Mouse (Mus musculus) stomach, embryonic 14.5 days (tissue): Measurements from ENCODE around the gene Myh3. TPM values are rescaled to one million over a fixed set of nuclear protein-coding genes. Genes with fewer than 3 reads are reported as not detected.
"Not testable (repeated sequence)": the region's sequence is repeated elsewhere in the genome, so short reads cannot be mapped to it uniquely, and the experiment has no call there.

Experiments
- ATAC-seq: fragments of 200-750 bp; cut with Nextera tagmentation; 2 replicates; pipeline ENCODE4 v1.8.0; 2017; ENCODE audit warnings: low read depth, moderate TSS enrichment; ENCODE audit not compliant: insufficient number of reproducible peaks, insufficient read depth, low FRiP score
- H3K27ac ChIP-seq: fragments of 300-500 bp; sonication (generic); 2 replicates; pipeline ENCODE4 v1.5.1; 2014; ENCODE audit warnings: mild to moderate bottlenecking, low read length, moderate library complexity, mixed read lengths
- H3K27me3 ChIP-seq: fragments of 300-500 bp; sonication (generic); 2 replicates; pipeline ENCODE4 v1.6.1; 2014; ENCODE audit warnings: low read length, control low read depth, mixed read lengths; ENCODE audit not compliant: control insufficient read depth, insufficient read depth
- H3K36me3 ChIP-seq: fragments of 300-500 bp; sonication (generic); 2 replicates; pipeline ENCODE4 v1.6.1; 2014; ENCODE audit warnings: mild to moderate bottlenecking, control low read depth, low read length, moderate library complexity, mixed read lengths; ENCODE audit not compliant: control insufficient read depth, insufficient read depth
- H3K4me1 ChIP-seq: fragments of 300-500 bp; sonication (generic); 2 replicates; pipeline ENCODE4 v1.6.1; 2014; ENCODE audit warnings: low read length, control low read depth, mixed read lengths; ENCODE audit not compliant: control insufficient read depth, insufficient read depth
- H3K4me2 ChIP-seq: fragments of 300-500 bp; sonication (generic); replicated peaks from 2 replicates; pipeline ENCODE4 v1.6.1; 2014; ENCODE audit warnings: low read depth, low read length, control low read depth
- H3K4me3 ChIP-seq: fragments of 300-500 bp; sonication (generic); 2 replicates; pipeline ENCODE4 v1.5.1; 2014; ENCODE audit warnings: low read depth, low read length, control low read depth
- H3K9ac ChIP-seq: fragments of 300-500 bp; sonication (generic); replicated peaks from 2 replicates; pipeline ENCODE4 v1.6.1; 2014; ENCODE audit warnings: low read depth, mild to moderate bottlenecking, control low read depth, low read length, moderate library complexity, mixed read lengths
- H3K9me3 ChIP-seq: fragments of 300-500 bp; sonication (generic); 2 replicates; pipeline ENCODE4 v1.6.1; 2016; ENCODE audit warnings: low read depth, low read length, control low read depth; ENCODE audit not compliant: control insufficient read depth
- WGBS: fragments of 180-500 bp; shearing (Covaris S2); extraction: QIAGEN DNeasy Blood & Tissue Kit; methylation state at CpG from one replicate; pipeline ENCODE4 v1.1.7; 2014; 5-methylcytosine and 5-hydroxymethylcytosine counted together
- polyA plus RNA-seq: library from polyadenylated mRNA; unstranded; fragments of >200 nt; fragmentation: Nextera tagmentation; extraction: Ambion mirVana; gene quantifications from 2 replicates; pipeline ENCODE4 v1.2.1, GENCODE M21; 2014

Gene Myh3
- polyA plus RNA-seq, 1 experiment from 2014 or later, result 0.20 TPM

DNA sequence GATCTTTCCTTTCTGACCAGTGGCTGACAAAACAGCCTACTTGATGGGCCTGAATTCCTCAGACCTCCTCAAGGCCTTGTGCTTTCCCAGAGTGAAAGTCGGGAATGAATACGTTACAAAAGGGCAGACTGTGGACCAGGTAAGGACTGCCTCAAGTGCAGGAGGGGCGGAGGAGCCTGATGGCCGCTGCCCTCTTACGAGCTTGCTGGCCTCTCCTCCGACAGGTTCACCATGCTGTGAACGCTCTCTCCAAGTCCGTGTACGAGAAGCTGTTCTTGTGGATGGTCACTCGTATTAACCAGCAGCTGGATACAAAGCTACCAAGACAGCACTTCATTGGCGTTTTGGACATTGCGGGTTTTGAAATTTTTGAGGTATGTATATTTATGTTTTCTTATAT is 9.1 kb downstream of the Myh3 start:
- H3K4me2 ChIP-seq, result no peak overlapping the region
- H3K4me3 ChIP-seq, result no peak overlapping the region
- H3K27ac ChIP-seq, result no peak overlapping the region
- no peak for ATAC-seq
- no peaks in the 10 kb centered on the region for H3K9me3 ChIP-seq
- 84% methylated on average over 12 of the region's 12 CpGs for WGBS
- no peaks in the 10 kb centered on the region for H3K4me1 ChIP-seq
- 0 out of 2 replicates have a peak, but pooled peaks cover 2% of the 10 kb centered on the region for H3K27me3 ChIP-seq
- H3K9ac ChIP-seq, result no peak overlapping the region
- H3K36me3 ChIP-seq, result no peaks in the 10 kb centered on the region

DNA sequence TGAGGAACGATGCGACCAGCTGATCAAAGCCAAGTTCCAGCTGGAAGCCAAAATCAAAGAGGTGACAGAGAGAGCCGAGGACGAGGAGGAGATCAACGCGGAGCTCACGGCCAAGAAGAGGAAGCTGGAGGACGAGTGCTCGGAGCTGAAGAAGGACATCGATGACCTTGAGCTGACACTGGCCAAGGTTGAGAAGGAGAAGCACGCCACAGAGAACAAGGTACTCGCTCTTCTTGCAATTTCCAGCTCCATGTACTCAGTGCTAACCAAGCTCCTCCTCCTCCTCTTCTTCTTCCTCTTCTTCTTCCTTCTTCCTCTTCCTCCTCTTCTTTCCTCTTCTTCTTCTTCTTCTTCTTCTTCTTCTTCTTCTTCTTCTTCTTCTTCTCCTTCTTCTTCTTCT is 14.3 kb downstream of the Myh3 start:
- WGBS, result 86% methylated on average over 12 of the region's 12 CpGs
- H3K9ac ChIP-seq, H3K4me2 ChIP-seq, H3K27me3 ChIP-seq, H3K4me1 ChIP-seq, ATAC-seq, H3K9me3 ChIP-seq, H3K4me3 ChIP-seq, H3K36me3 ChIP-seq, H3K27ac ChIP-seq: not testable (repeated sequence)

DNA sequence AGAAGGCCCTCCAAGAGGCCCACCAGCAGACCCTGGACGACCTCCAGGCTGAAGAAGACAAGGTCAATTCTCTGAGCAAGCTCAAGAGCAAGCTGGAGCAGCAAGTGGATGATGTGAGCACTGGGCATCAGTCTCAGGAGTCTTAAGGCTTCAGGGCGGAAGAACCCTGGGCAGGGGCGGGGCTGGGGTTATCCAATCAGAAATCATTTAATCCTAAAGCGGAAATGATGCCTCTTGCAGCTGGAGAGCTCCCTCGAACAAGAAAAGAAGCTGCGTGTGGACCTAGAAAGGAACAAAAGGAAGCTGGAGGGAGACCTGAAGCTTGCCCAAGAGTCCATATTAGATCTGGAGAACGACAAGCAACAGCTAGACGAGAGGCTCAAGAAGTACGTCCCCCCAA is 15.1 kb downstream of the Myh3 start:
- Histone ChIP-seq H3K4me3 (no peak overlapping the region), H3K36me3 (no peaks in the 10 kb centered on the region), H3K4me2 (no peak overlapping the region), H3K9ac (no peak overlapping the region), H3K9me3 (no peaks in the 10 kb centered on the region), H3K27ac (no peak overlapping the region), H3K27me3 (no peaks in the 10 kb centered on the region), H3K4me1 (no peaks in the 10 kb centered on the region)
- WGBS, result 75% methylated on average over 9 of the region's 9 CpGs
- ATAC-seq, result no peak

DNA sequence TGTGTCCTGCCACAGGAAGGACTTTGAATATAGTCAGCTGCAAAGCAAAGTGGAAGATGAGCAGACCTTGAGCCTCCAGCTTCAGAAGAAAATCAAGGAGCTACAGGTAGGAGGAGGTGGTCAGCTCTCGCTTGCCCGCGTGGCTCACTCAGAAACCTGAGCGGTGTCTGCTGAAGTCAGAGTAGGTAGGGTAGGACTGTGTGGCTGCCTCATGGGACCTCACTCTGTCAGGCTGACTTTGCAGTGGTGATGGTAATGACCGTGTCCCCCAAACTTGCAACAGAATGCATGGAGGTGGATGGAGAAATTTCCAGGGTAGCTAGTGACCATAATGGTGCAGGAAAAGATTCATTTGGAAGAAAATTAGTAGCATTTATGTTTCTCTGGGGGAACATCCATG is 15.6 kb downstream of the Myh3 start:
- no peak overlapping the region for H3K27ac ChIP-seq
- no peaks in the 10 kb centered on the region for H3K27me3 ChIP-seq
- H3K4me3 ChIP-seq, result no peak overlapping the region
- H3K4me2 ChIP-seq, result no peak overlapping the region
- ATAC-seq, result no peak
- no peak overlapping the region for H3K9ac ChIP-seq
- no peaks in the 10 kb centered on the region for H3K36me3 ChIP-seq
- H3K4me1 ChIP-seq, result no peaks in the 10 kb centered on the region
- 93% methylated on average over 5 of the region's 5 CpGs for WGBS
- H3K9me3 ChIP-seq, result no peaks in the 10 kb centered on the region

DNA sequence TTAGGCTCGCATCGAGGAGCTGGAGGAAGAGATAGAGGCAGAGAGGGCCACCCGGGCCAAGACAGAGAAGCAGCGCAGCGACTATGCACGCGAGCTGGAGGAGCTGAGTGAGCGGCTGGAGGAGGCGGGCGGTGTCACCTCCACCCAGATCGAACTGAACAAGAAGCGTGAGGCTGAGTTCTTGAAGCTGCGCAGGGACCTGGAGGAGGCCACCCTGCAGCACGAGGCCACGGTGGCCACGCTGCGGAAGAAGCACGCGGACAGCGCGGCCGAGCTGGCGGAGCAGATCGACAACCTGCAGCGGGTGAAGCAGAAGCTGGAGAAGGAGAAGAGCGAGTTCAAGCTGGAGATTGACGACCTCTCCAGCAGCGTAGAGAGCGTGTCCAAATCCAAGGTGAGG is 16.4 kb downstream of the Myh3 start:
- Histone ChIP-seq H3K4me2 (no peak overlapping the region), H3K9ac (no peak overlapping the region), H3K27ac (no peak overlapping the region), H3K27me3 (no peaks in the 10 kb centered on the region), H3K9me3 (no peaks in the 10 kb centered on the region), H3K4me1 (no peaks in the 10 kb centered on the region), H3K4me3 (no peak overlapping the region), H3K36me3 (no peaks in the 10 kb centered on the region)
- 66% methylated on average over 29 of the region's 29 CpGs for WGBS
- no peak for ATAC-seq

DNA sequence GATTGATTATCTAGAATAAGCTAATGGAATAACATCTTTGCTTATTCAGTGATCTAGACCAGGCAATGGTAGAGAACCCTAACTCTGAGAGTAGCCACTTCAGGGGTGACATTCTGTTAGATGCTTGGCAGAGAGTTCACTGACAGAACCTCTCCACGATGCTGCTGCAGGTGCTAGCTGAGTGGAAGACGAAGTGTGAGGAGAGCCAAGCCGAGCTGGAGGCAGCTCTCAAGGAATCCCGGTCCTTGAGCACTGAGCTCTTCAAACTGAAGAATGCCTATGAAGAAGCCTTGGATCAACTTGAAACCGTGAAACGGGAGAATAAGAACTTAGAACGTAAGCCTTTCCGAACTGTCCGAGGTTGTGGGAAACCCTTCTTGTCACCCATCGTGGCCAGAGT is 19.6 kb downstream of the Myh3 start:
- Histone ChIP-seq H3K9ac (no peak overlapping the region), H3K9me3 (no peaks in the 10 kb centered on the region)
- WGBS, result 93% methylated on average over 10 of the region's 10 CpGs

DNA sequence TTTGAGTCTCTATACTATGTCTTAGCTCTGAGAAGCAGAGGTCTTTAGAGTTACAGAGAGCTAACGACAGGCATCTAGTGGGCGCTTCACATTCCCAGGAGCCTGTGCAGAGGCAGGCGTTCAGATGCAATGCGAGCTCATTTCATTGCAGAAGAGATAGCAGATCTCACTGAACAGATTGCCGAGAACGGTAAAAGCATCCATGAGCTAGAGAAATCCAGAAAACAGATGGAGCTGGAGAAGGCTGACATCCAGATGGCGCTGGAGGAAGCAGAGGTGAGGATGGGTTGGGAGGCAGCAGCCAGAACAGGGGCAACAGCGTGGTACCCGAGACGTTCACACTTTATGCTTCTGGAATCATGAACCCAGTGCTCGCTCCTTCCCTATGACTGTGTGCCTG is 20.3 kb downstream of the Myh3 start:
- no peak for ATAC-seq
- Histone ChIP-seq H3K4me1 (no peaks in the 10 kb centered on the region), H3K36me3 (no peaks in the 10 kb centered on the region)

More for the DNA sequence above, 19.6 kb downstream of the Myh3 start:
- Histone ChIP-seq H3K4me2 (no peak overlapping the region), H3K27me3 (no peaks in the 10 kb centered on the region), H3K4me1 (no peaks in the 10 kb centered on the region), H3K4me3 (no peak overlapping the region), H3K36me3 (no peaks in the 10 kb centered on the region), H3K27ac (no peak overlapping the region)
- ATAC-seq, result no peak

DNA sequence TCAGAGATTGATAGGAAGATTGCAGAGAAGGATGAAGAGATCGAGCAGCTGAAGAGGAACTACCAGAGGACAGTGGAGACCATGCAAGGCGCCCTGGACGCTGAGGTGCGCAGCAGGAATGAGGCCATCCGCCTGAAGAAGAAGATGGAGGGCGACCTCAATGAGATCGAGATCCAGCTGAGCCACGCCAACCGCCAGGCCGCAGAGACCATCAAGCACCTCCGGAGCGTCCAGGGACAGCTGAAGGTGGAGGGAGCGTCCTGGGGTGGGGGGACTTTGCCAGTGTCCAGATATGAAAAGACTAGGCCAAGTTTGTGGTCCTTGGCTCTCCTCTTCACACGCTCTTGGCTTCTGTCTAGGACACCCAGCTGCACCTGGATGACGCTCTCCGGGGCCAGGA is 21.1 kb downstream of the Myh3 start:
- Histone ChIP-seq H3K4me2 (no peak overlapping the region), H3K27ac (no peak overlapping the region), H3K4me3 (no peak overlapping the region), H3K27me3 (no peaks in the 10 kb centered on the region), H3K9me3 (no peaks in the 10 kb centered on the region), H3K4me1 (no peaks in the 10 kb centered on the region), H3K9ac (no peak overlapping the region), H3K36me3 (no peaks in the 10 kb centered on the region)
- 92% methylated on average over 16 of the region's 16 CpGs for WGBS
- no peak for ATAC-seq

More for the DNA sequence above, 20.3 kb downstream of the Myh3 start:
- Histone ChIP-seq H3K4me2 (no peak overlapping the region), H3K9ac (no peak overlapping the region), H3K4me3 (no peak overlapping the region), H3K27ac (no peak overlapping the region), H3K9me3 (no peaks in the 10 kb centered on the region), H3K27me3 (no peaks in the 10 kb centered on the region)
- WGBS, result 80% methylated on average over 11 of the region's 11 CpGs

DNA sequence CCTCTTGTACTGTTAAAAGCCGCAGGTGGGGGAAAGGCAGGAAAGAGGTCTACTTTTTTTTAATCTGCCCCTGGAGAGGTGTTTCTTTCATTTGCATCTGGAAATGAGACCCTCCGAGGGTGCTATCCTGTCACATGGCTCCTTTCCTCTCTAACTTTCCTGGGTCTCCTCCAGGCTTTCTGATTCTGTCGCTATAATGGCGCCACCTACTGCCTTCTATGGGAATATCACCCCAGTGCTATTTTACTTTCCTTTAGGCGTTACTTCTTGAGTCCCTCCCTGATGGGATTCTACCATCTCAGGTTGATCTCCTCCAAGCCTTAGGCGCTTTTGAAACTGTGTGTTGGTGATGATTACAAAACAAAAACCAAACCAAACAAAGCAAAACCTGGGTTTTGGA is 22.1 kb downstream of the Myh3 start:
- H3K4me3 ChIP-seq, result no peak overlapping the region

More for the DNA sequence above, 22.1 kb downstream of the Myh3 start:
- ATAC-seq, result no peak
- Histone ChIP-seq H3K27me3 (no peaks in the 10 kb centered on the region), H3K4me1 (no peaks in the 10 kb centered on the region), H3K4me2 (no peak overlapping the region), H3K27ac (no peak overlapping the region), H3K36me3 (no peaks in the 10 kb centered on the region), H3K9ac (no peak overlapping the region), H3K9me3 (no peaks in the 10 kb centered on the region)
- 36% methylated on average over 6 of the region's 6 CpGs for WGBS
